Mouse (Mus musculus): ENCODE measurements at regions not wholly inside any gene's neighbourhood (a gene's known extent, or its start where the extent isn't known, plus 50 kb on each side); places are given as distances from the start of the nearest gene placed in this dataset.

DNA sequence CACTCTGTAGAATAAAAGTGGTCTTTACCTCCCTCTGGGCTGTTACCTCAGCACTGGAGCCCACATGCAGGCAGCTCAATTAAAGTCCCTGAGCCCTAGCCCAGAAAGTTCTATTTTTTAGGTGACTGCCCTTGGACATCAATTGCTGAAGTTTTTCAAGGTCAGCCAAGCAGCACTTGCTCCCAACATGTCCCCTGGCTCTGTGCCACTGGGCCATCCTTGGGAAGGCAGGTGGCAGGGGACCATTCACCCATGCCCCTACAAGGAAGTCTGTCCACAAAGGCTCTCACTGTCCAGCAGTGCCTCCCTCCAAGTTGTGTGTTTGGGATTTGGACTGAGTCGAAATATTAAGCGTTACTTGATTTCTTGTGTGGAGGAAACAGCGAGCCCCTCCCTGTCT is 112.6 kb upstream of the Kazn start:
- intact Hi-C loops (cut with DNase I) = no loop called here
- TF ChIP-seq CTCF (IDR thresholded peaks at IDR 0.05) = no peak
- Histone ChIP-seq H3K27ac (no peak overlapping the region), H3K4me3 (no peak overlapping the region)
- no peak for DNase-seq (ENCODE audit: extremely low spot score in 1 of 2, low spot score in 2 of 2)

DNA sequence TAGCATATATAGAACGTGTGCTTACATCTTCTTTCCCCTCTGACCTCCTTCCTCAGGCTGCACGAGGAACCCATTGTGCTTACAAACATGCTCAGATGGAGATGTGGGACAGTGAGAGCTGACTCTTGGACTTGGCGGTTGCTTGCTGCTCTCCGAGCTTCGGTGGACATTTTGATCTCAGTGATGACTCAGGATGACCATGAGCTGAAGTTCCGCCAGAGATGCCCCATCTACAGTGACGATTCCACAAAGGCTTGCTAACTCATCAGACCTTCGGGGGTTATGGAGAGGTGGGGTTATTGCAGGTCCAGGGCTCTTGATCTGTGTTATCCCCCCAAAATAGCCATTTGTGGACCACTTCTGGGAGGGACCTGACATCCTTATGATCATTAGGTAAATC is 111.8 kb upstream of the Kazn start:
- no peak for DNase-seq (ENCODE audit: extremely low spot score in 1 of 2, low spot score in 2 of 2)
- intact Hi-C loops (cut with DNase I) = no loop called here
- no peak for TF ChIP-seq CTCF (IDR thresholded peaks at IDR 0.05)
- no peak overlapping the region for H3K4me3 ChIP-seq
- H3K27ac ChIP-seq = no peak overlapping the region

DNA sequence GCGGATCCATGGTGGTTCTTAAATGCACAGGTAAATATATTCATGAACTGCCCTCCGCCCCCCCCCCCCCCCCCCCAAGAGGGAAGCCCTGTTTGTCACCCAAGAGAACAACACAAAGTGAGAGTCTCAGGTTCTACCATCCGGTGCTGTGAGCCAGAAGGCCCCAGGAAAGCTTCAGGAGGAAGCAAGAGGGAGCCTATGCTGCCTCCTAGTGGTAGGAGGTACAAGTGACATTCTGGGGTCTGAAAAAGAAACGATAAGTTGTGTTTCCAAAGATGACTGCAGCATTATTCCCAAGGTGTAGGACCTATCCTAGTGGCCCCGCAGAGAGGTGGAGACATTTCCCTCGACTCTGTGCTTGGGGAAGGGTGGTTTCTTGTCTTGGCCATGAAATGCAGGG is 109.7 kb upstream of the Kazn start:
- intact Hi-C loops (cut with DNase I) = loop anchor here (2.0 to 5.0 kb wide), 2 partner anchors 97 to 196 kb away; no protein-coding TSS in a partner anchor
- DNase-seq (ENCODE audit: extremely low spot score in 1 of 2, low spot score in 2 of 2) = no peak
- Histone ChIP-seq H3K27ac (no peak overlapping the region), H3K4me3 (no peak overlapping the region)
- peak; percentile 69 for TF ChIP-seq CTCF (IDR thresholded peaks at IDR 0.05)

DNA sequence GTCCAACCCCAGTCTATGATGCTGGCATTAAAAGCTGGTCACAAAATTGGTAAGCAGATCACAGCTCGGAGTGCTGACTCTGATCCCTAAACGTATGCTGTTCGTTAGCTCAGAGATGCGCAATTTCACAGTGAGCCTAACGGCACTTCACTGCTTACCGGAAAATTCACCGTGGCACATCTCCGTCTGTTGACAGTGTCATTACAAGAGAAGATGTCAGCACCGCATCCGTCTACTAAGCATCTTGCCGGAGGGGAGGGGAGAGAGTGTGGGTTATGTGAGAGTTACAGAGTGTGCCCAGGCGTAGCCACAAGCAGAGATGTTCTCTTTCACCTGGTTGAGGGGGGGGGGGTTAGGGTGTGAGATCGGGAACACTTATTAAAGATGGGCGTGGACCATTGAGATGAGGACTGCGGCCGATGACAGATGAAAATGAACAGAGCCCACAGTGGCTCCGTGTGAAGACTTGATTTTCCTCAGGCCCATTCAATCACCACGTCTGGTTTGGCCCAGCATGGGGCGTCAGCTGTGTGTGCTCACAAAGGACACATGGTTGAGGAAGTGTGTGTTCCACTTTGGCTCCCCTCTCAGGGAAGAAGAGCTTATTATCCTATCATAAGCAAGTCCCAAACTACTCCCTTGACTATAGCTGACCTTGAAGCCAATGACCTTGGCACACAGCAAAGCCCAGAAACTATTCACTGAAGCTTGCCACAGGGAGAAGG is 103.4 kb upstream of the Kazn start:
- Histone ChIP-seq H3K4me3 (no peak overlapping the region), H3K27ac (no peak overlapping the region)
- no peak for DNase-seq (ENCODE audit: extremely low spot score in 1 of 2, low spot score in 2 of 2)
- no peak for TF ChIP-seq CTCF (IDR thresholded peaks at IDR 0.05)
- intact Hi-C loops (cut with DNase I) = no loop called here

DNA sequence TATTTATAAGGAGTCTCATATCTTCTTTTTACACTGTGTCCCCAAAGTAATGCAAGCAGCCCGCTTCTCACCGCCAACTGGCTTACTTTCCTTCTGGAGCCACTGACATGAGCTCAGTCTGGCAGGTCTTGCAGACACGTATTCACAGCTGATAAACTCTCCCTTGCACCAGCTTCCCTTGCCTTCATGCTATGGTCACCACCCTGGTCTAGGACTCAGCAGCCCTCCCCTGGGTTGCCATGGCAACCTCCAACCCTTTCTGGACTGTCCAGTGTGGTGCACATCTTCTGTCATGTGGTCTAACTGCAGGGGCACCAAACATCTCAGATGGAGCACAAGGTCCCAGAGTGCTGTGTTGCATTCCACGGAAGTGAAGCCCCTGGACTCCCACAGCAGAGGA is 102.1 kb upstream of the Kazn start:
- Histone ChIP-seq H3K27ac (no peak overlapping the region), H3K4me3 (no peak overlapping the region)
- no peak for DNase-seq (ENCODE audit: extremely low spot score in 1 of 2, low spot score in 2 of 2)
- intact Hi-C loops (cut with DNase I) = loop anchor here (2.0 kb wide), 1 partner anchor 75 kb away; no protein-coding TSS in a partner anchor
- TF ChIP-seq CTCF (IDR thresholded peaks at IDR 0.05) = no peak

DNA sequence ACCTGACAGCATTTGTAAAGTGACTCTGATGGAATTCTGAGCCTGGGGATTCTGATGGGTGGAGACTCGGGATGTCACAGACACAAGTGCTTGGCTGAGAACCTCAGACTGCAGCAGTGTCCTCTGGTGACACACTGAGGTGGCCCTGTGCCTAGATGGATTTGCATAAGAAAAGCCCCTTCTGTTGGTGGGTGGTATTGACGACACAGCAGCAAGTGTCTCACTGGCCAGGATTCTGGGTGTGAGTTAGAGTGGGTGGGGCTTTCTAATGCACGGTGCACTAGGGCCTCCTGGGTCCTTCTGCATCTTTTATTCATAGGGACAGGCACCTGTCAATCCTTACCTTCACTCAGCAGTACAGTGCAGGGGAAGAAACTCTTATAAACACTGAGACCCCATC is 100.9 kb upstream of the Kazn start:
- H3K4me3 ChIP-seq = no peak overlapping the region
- no peak overlapping the region for H3K27ac ChIP-seq
- no peak for DNase-seq (ENCODE audit: extremely low spot score in 1 of 2, low spot score in 2 of 2)
- TF ChIP-seq CTCF (IDR thresholded peaks at IDR 0.05) = no peak; the same call in 1 of the 2 replicates
- intact Hi-C loops (cut with DNase I) = loop anchor here (2.0 kb wide), 1 partner anchor 73 kb away; no protein-coding TSS in a partner anchor

DNA sequence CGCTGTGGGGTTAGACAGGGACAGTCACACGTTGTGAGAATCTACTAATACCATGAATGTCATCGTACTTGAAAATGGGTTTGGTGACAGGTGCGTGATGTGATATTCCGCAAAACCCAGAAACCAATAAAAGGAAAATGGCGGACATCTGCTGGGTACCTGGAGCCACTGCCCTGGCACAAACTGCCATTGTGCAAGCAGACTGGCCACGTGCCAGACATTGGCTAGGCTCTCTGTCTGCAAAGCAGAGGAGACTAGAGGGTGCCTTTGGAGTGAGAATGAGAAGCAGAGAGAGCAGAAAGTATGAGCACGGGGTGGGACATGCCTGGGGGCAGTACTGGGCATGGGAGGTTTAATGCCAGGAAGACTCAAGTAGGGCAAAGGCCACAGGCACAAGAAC is 98.5 kb upstream of the Kazn start:
- DNase-seq (ENCODE audit: extremely low spot score in 1 of 2, low spot score in 2 of 2) = no peak
- H3K27ac ChIP-seq = no peak overlapping the region
- intact Hi-C loops (cut with DNase I) = no loop called here
- H3K4me3 ChIP-seq = no peak overlapping the region
- TF ChIP-seq CTCF (IDR thresholded peaks at IDR 0.05) = no peak

DNA sequence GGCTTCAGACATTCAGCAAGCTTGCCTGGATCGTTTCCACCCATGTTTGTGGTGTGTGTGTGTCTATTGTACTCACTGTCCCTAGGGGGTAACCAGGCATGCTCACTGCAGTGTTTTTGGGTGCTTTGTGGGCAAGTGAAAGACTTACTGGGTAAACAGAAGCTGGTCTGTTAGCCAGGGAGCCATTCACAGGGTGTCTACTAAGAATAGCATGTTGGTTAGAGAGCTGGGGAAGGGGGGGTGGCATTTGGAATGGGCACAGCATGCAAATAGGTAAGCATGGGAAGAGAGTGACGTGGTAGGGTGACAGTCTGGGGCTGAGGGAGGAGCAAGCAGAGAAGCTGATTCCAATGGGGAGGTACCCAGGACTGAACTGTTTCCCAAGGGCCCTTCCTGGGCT is 97.7 kb upstream of the Kazn start:
- H3K27ac ChIP-seq = no peak overlapping the region

DNA sequence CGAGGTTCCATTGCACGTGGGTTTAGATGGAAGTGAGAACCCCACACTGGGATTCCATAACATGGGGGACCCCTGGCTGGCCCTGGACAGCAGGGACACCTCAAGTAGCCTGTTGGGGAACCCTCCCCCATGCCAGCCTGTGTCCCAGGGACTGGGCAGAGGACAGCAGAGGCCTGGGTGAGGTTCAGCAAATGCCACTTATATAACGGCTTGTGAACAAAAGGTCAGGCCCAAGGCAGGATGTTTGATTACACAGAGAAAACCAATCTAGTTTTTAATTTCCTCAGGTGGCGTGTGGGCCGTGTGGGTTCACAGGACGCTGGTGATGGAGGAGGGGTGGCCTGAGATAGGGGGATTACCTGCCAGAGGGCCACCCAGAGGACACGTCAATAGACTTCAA is 94.9 kb upstream of the Kazn start:
- Histone ChIP-seq H3K4me3 (no peak overlapping the region), H3K27ac (no peak overlapping the region)
- TF ChIP-seq CTCF (IDR thresholded peaks at IDR 0.05) = no peak
- DNase-seq (ENCODE audit: extremely low spot score in 1 of 2, low spot score in 2 of 2) = no peak
- intact Hi-C loops (cut with DNase I) = no loop called here

More for the DNA sequence above, 97.7 kb upstream of the Kazn start:
- no peak overlapping the region for H3K4me3 ChIP-seq
- TF ChIP-seq CTCF (IDR thresholded peaks at IDR 0.05) = no peak
- intact Hi-C loops (cut with DNase I) = no loop called here
- DNase-seq (ENCODE audit: extremely low spot score in 1 of 2, low spot score in 2 of 2) = no peak

DNA sequence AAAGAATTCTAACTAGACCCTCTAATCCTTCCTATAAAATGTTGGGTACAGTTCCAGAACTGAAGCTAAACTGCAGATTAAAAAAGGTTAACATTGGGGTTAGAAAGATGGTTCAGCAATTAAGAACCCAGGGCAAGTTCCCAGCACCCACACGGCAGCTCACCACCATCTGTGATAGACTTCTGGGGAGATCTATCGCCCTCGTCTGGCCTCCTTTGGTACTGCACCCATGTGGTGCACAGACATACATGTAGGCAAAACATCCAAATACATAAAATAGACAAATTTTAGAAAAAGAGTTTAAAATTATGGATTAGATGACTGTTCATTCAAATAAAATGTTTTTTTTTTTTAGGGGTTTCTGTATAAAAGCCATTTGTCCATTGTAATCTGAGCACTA is 91.4 kb upstream of the Kazn start:
- DNase-seq (ENCODE audit: extremely low spot score in 1 of 2, low spot score in 2 of 2) = no peak
- intact Hi-C loops (cut with DNase I) = no loop called here
- Histone ChIP-seq H3K27ac (no peak overlapping the region), H3K4me3 (no peak overlapping the region)
- TF ChIP-seq CTCF (IDR thresholded peaks at IDR 0.05) = peak; percentile 41

DNA sequence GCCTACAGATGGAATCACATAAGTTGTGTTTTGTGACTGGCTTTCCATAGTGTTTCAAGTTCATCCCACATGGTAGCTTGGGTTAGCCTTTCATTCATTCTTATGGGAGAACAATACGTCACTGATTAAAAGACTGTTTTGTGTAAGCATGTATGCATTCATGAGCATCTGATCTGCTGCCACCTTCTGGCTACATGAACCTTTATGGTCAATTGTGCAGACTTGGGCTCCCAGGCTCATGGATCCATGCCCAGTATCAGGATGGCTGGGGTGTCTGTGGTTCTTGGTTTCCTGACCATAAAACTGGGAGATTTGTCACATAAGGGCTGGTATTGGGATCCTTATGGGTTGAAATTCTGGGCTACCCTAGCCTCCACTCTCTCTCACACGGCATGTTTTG is 90.4 kb upstream of the Kazn start:
- H3K4me3 ChIP-seq = no peak overlapping the region
- peak; percentile 7 for TF ChIP-seq CTCF (IDR thresholded peaks at IDR 0.05)
- no peak overlapping the region for H3K27ac ChIP-seq
- intact Hi-C loops (cut with DNase I) = no loop called here
- no peak for DNase-seq (ENCODE audit: extremely low spot score in 1 of 2, low spot score in 2 of 2)

DNA sequence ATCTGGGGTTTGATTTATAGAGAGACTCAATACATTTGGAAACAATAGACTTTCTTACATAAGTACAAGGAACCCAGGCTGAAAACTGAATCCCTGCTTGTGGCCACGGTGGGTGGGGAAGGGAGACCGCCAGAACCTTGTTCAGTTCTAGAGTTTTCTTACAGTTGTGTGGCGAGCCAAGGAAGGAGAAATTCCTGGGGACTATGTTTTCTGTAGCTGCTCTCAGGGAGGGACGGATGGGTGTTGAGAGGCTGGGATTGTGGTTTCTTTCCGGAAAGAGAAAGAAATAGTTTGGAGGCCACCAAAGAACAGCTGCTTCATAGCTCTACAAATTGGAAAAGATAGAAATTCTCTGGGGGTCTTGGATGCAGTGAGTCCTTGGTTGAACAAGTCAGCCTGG is 87.3 kb upstream of the Kazn start:
- Histone ChIP-seq H3K27ac (no peak overlapping the region), H3K4me3 (no peak overlapping the region)
- no peak for TF ChIP-seq CTCF (IDR thresholded peaks at IDR 0.05)
- intact Hi-C loops (cut with DNase I) = no loop called here
- no peak for DNase-seq (ENCODE audit: extremely low spot score in 1 of 2, low spot score in 2 of 2)

DNA sequence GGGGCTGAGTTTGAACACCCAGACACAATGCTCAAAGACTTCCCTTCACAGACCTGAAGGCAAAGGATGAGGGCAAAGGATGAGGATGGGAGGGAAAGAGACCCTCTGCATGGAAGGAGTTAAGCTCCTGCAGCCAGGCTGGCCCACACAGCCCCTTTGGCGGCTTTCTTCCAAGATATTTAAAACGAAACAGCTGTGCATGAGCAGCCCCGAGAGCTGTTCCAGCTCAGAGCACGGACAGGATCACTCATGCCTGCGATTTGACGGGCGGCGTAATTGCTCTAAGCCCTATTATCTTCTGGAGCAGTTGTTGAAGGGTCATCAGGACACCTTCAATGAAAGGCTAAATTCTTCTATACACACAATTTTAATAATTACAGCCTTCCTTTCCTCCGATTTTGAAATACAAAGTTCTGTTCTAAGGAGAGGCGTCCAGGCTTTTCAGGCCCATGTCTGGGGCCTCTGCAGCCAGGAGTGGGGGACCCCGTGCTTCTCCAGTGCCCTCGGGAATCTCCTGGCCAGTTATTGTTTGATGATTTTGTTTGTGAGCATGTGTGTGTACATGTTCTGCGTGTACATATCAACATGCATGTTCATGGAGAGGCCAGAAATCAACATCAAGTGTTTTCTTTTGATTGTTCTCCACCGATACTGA is 82.1 kb upstream of the Kazn start:
- DNase-seq (ENCODE audit: extremely low spot score in 1 of 2, low spot score in 2 of 2) = no peak
- intact Hi-C loops (cut with DNase I) = no loop called here
- no peak for TF ChIP-seq CTCF (IDR thresholded peaks at IDR 0.05)
- H3K27ac ChIP-seq = no peak overlapping the region
- H3K4me3 ChIP-seq = no peak overlapping the region

All from left cerebral cortex, adult 2 months (tissue).